Mouse (Mus musculus) cerebellum, postnatal 14 days (tissue): ENCODE measurements around the gene Mepce.

Experiments used
- DNase-seq, 2 experiments: peaks; one replicate each; pipeline ENCODE4 v3.0.0; 2021; ENCODE audit warnings: mixed read lengths in 2 of 2

Mepce gene

GRCm38 (mm10) chr5:137738516-137738915, 48.9 kb downstream of the Mepce start:
- no peak for DNase-seq

- DNase-seq = peak in 1 of 2 experiments; percentile 66
These were observed 50.0 kb downstream of the Mepce start for GRCm38 (mm10) chr5:137737400-137737940.

- DNase-seq = peak; percentile 70 to 75
These were observed 53.0 kb downstream of the Mepce start for GRCm38 (mm10) chr5:137734289-137735061.

- no peak for DNase-seq
These were observed 53.7 kb downstream of the Mepce start for GRCm38 (mm10) chr5:137733638-137734288.
